Mouse (Mus musculus) stomach, postnatal 0 days (tissue): ENCODE measurements around the gene Ccdc174.

Experiments used
- CTCF ChIP-seq: IDR thresholded peaks from 2 replicates; pipeline ENCODE4 v1.5.1; 2016; ENCODE audit warnings: antibody characterized with exemption, low read depth, mild to moderate bottlenecking, moderate library complexity
- EP300 ChIP-seq: optimal IDR thresholded peaks from 2 replicates; pipeline ENCODE3; 2016; ENCODE audit warnings: antibody characterized with exemption

DNA sequence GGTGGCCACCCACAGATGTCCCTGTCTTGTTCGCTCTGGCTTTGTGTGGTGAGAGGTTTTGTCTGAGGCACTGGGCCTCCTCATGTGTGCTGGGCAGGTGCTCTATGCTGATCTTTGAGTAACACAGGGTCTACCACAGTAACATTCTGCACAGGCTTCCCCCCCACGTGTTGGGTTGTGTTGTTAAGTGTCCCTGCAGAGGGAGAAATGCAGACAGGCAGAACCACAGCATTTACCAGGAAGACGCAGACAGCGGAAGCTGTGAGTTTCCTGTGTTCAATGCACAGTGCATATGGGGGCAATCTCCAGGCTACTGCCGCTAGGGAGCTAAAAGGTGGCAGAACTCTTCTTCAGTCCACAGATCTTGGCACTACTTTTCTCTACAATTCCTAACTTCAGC lies 13.3 kb upstream of the Ccdc174 start:
- TF ChIP-seq EP300, result no peak
- TF ChIP-seq CTCF, result no peak
